Mouse (Mus musculus) left cerebral cortex, adult 2 months (tissue): ENCODE measurements around the gene Rnf144a. TPM values are rescaled to one million over a fixed set of nuclear protein-coding genes. Genes with fewer than 3 reads are reported as not detected.
"Not testable (repeated sequence)": the region's sequence is repeated elsewhere in the genome, so short reads cannot be mapped to it uniquely, and the experiment has no call there.

Experiments
- DNase-seq, 2 experiments: peaks; one replicate each; pipeline ENCODE4 v3.0.0; 2021 to 2022; ENCODE audit warnings: low spot score in 2 of 2, mixed read lengths in 1 of 2; ENCODE audit errors: extremely low spot score in 1 of 2
- H3K27ac ChIP-seq: fragments of 200-600 bp; 2 replicates; pipeline ENCODE4 v1.8.1; 2022
- H3K4me3 ChIP-seq: fragments of 200-600 bp; 2 replicates; pipeline ENCODE4 v1.8.1; 2022
- CTCF ChIP-seq: fragments of 200-600 bp; IDR thresholded peaks from 2 replicates; pipeline ENCODE4 v1.8.1; 2022; ENCODE audit warnings: antibody characterized with exemption, mild to moderate bottlenecking, moderate library complexity
- intact Hi-C: fragments of 180-260 bp; cut with DNase I; formaldehyde crosslinking; loops from one replicate; pipeline ENCODE4 v1.15.1; 2025
- microRNA-seq, 2 experiments: library from miRNA; unstranded; fragments of <30 nt; microRNA quantifications; one replicate each; pipeline ENCODE4 v1.2.0; 2021
- total RNA-seq, 2 experiments: library from RNA; stranded (reverse); gene quantifications; 2 replicates each; pipeline ENCODE4 v1.2.3; 2021

The Rnf144a gene
- total RNA-seq, 2 experiments from 2014 or later: 26.8 to 34.2 TPM

DNA sequence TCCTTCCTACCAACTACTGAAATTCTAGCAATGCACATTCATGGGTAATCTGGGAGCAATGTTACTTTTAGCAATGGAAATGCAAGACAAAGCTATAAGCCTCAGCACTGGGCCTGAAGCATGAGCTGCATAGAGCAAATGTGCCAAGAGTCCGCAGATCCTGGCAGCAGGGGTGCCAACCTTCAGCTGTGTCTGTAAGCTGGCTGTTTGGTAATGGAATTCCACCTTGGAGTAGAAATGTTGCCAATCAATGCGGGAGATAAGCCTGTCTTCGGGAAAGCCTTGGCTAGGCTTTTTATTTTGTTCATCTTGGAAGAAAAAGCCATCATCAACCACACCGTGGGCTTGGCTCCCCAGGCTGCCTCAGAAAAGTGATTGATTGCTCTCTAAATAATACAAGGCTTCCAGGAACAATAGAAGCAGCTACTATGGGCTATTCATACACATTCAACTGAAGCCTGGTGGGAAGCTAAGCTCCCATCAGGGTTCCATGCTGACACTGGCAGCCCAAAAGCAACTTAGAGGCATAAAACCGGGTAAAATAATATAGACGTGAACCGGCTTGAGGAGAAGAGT is 115.5 kb downstream of the Rnf144a start:
- TF ChIP-seq CTCF: no peak
- intact Hi-C loops: loop anchor here (5.0 kb wide), 2 partner anchors 1272 to 1592 kb away; partner anchors contain the start of gene Rrm2
- DNase-seq: no peak
- H3K27ac ChIP-seq: no peak overlapping the region
- no peak overlapping the region for H3K4me3 ChIP-seq

DNA sequence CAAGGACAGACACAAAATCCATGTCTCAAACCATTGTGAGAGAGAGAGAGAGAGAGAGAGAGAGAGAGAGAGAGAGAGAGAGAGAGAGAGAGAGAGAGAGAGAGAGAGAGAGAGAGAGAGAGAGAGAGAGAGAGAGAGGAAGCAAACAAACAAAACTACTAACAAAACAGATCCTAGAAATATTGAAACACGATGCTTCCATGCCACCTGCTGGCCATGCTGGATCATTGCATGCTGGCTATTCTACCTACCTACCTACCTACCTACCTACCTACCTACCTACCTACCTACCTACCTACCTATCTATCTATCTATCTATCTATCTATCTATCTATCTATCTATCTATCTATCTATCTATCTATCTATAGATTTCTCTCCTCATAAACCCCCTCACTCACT is 119.1 kb downstream of the Rnf144a start:
- peak; percentile 36 for TF ChIP-seq CTCF
- not testable (repeated sequence) for H3K4me3 ChIP-seq, DNase-seq, H3K27ac ChIP-seq
- intact Hi-C loops: loop anchor here (5.0 kb wide), 2 partner anchors 1269 to 1589 kb away; partner anchors contain the start of gene Rrm2

DNA sequence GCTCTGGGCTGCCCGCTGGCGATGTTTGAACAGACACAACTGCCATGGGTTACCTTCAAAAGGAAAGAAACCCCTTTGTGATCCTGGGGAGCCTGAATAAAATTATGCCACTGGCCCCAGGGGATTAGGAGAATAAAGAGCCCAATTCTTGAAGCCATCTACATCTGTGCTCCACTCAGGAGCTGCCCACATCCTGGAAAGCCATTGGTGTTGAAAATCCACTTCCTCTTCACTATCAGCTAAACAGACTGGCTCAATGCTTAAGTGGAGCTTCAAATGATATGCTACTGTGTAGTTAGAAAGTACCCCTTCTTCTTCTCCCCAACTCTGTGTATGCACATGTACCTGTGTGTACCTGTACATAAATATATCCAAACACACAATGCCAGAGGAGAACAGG is 125.9 kb downstream of the Rnf144a start:
- Histone ChIP-seq H3K27ac (no peak overlapping the region), H3K4me3 (no peak overlapping the region)
- DNase-seq: no peak
- intact Hi-C loops: no loop called here
- TF ChIP-seq CTCF: no peak

DNA sequence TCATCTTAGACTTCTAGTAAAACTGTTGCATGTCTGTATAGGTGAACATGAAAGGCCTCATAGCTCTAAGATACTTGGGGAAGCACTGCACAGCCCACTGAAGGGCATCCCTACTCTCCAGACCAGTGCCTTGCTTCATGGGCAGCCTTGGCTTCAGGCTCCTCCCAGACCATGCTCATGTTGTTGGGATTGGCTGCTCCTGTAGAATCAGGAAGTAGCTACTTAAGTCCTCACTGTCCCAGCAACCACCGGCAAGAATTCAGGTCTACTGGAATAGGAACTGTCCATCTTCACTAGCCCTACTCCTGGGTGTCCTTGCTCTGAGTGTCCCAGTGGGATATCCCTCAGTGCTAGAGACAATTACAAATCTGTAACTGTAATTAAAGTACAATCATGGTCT is 126.7 kb downstream of the Rnf144a start:
- no peak for DNase-seq
- Histone ChIP-seq H3K4me3 (no peak overlapping the region), H3K27ac (no peak overlapping the region)
- intact Hi-C loops: no loop called here
- TF ChIP-seq CTCF: no peak

DNA sequence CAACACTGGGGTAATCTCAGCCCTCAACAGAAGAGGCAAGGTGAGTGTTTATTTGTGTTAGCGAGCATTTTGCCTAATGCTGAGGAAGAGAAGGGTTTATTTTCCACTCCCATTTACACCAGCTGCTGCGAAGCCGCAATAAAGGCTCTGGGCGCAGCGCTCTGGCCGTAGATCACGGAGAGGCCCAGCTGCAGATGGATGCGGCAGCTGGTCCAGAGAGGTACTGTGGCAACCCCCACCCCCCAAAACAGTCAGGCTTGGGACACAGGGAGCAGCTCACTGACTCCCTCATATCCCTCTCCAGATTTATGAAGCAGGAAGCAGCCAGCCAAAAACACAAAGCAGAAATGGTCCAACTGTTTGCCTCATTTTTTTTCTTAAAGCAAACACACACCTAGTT is 129.1 kb downstream of the Rnf144a start:
- Histone ChIP-seq H3K4me3 (no peak overlapping the region), H3K27ac (no peak overlapping the region)
- no peak for TF ChIP-seq CTCF
- no peak for DNase-seq
- intact Hi-C loops: no loop called here

DNA sequence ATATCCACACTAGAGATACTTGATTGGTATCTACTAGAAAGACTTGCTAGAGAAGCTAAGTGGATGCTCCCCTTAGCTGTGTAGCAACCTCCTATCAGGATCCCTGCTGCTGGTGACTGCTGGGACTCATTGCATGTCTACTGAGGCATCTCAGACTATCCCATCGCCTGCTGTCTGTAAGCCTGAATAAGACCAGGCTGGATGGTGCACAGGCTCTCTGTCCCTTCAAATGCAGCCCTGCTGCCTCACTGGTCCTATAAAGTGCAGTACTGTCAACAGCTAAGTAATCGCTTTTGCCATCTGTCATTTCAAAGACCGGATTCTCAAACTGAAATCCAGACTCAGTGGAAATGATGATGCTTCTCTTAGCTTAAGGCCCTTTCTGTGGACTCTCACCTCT is 129.6 kb downstream of the Rnf144a start:
- intact Hi-C loops: no loop called here
- Histone ChIP-seq H3K4me3 (no peak overlapping the region), H3K27ac (no peak overlapping the region)
- no peak for TF ChIP-seq CTCF
- no peak for DNase-seq

DNA sequence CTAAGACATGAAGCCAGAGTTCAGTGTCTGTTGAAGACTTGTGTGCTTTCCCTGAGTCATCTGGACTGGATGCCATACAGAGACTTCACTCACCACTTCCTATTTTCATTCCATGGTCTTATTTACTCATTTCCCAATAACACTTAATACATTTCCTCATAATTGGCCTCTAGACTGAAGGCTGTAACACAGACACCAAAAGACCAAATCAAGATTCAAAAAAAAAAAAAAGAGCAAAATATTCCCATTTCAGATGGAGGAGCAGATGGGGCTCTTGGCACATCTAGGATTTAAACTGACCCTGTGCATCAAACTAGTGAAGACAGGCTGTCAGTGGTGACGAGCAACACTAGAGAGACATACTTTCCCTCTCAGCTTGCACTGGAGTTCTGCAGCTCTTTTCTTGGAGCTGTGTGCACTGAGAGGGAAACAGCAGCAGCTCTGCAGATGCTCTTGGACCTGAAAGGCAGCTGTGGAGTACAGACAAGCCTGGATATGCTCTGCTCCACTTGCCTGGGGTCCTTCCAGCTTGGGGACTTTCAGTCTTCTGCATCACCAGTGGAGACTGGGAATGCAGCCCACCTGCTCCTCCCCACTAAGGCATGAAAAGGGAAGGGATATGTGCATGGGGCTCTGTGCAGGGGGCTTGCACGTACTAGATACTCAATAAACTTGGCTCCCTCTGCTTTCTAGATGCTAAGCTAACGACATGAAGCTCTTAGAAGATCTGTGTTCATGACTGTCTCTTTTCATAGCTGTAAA is 134.2 kb downstream of the Rnf144a start:
- intact Hi-C loops: no loop called here
- no peak overlapping the region for H3K4me3 ChIP-seq

DNA sequence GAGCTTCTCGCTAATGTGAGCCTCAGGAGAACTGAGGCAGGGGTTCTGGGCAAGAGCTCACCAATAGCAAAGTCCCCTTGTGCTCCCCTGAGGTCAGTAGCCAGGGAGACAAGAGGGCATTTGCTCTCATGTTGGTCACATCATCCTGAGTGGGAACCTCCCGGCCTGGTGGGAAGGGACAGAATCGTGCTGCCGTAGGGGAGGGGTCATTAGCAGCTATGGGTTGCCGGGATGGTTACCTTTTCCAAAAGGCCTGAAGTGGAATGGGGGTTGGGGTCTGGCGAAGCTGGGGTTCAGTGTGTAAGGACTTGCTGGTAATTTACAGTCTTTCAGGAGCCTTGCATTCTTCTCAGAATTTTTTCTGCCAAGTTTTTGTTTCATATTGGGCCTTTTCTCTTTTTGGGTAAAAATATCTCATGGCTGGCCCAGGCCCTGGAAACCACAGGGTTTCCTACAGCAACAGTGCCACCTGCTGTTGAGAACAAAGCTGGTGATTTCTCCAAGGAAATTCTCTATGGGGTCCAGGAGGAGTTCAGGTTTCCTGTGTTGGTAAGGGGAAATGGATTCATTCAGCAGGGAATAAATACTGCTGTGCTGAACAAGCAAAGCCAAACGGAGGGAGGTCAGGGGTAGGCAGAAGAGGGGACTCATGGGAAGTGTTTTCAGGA is 137.9 kb downstream of the Rnf144a start:
- intact Hi-C loops: loop anchor here (1.0 to 5.0 kb wide), 4 partner anchors 50 to 1250 kb away; no protein-coding TSS in a partner anchor
- Histone ChIP-seq H3K27ac (no peak overlapping the region), H3K4me3 (no peak overlapping the region)
- DNase-seq: peak; percentile 66 to 79
- peak; percentile 85 for TF ChIP-seq CTCF

More for the DNA sequence above, 134.2 kb downstream of the Rnf144a start:
- H3K27ac ChIP-seq: no peak overlapping the region
- TF ChIP-seq CTCF: no peak
- no peak for DNase-seq

DNA sequence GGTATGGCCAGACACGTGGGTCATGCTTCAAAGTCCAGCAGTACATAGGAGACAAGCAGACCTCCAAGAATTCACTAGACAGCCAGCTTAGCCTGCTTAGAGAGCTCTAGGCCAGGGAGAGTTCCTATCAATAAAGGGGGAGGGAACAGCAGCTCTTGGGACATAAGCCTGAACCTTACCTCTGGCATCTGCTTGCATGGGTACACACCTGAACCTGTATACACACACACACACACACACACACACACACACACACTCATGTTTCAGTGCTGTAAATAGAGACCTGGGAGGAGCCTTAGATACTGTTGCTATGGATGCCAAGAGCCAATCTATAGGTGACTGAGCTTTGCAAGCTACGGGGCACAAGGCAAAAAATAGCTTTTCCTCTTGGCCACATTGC is 138.5 kb downstream of the Rnf144a start:
- Histone ChIP-seq H3K4me3 (no peak overlapping the region), H3K27ac (no peak overlapping the region)
- intact Hi-C loops: loop anchor here (5.0 kb wide), 3 partner anchors 49 to 1249 kb away; no protein-coding TSS in a partner anchor
- no peak for DNase-seq
- no peak for TF ChIP-seq CTCF

Small RNA genes lying within 50 kb of the gene (microRNA-seq; reads per million reads assigned to microRNA genes)
- gene Mir6538: 2.2 reads per million in 2 experiments

Other genes starting within 250 kb of the Rnf144a start
- gene Rsad2, start 41.2 kb upstream of the Rnf144a start, total RNA-seq: 1 to 10 TPM in 1 of 2 experiments, under 1 TPM in 1; 0.66 to 1.3 TPM
- 10 to 100 TPM; 19.5 to 21.9 TPM for gene Cmpk2, start 54.0 kb upstream of the Rnf144a start, total RNA-seq